Mouse (Mus musculus) thymus, adult 2 months (tissue): ENCODE measurements around the gene Lrrc74b. TPM values are rescaled to one million over a fixed set of nuclear protein-coding genes. Genes with fewer than 3 reads are reported as not detected.

Experiments used
- DNase-seq: peaks from one replicate; pipeline ENCODE4 v3.0.0; 2021
- H3K27ac ChIP-seq: fragments of 200-500 bp; 2 replicates; pipeline ENCODE4 v1.5.1; 2012; ENCODE audit warnings: low read length, control low read depth; ENCODE audit not compliant: control insufficient read depth, insufficient read depth
- H3K27me3 ChIP-seq: fragments of 200-500 bp; 2 replicates; pipeline ENCODE4 v1.6.1; 2012; ENCODE audit warnings: mild to moderate bottlenecking, low read length, moderate library complexity, mixed read lengths; ENCODE audit not compliant: control insufficient read depth, insufficient read depth
- H3K36me3 ChIP-seq: fragments of 200-500 bp; 2 replicates; pipeline ENCODE4 v1.6.1; 2012; ENCODE audit warnings: mild to moderate bottlenecking, low read length, moderate library complexity; ENCODE audit not compliant: control insufficient read depth, insufficient read depth
- H3K4me1 ChIP-seq: fragments of 200-500 bp; replicated peaks from 2 replicates; pipeline ENCODE4 v1.6.1; 2012; ENCODE audit warnings: low read length; ENCODE audit not compliant: control insufficient read depth, insufficient read depth
- H3K4me3 ChIP-seq: fragments of 200-500 bp; 2 replicates; pipeline ENCODE4 v1.5.1; 2012; ENCODE audit warnings: mild to moderate bottlenecking, low read length, control low read depth, moderate library complexity; ENCODE audit not compliant: control insufficient read depth, insufficient read depth
- CTCF ChIP-seq: fragments of 200-500 bp; IDR thresholded peaks from 2 replicates; pipeline ENCODE4 v1.5.1; 2012; ENCODE audit warnings: mild to moderate bottlenecking, control low read depth, low read length, moderate library complexity, borderline replicate concordance; ENCODE audit not compliant: control insufficient read depth, poor library complexity, insufficient read depth; ENCODE audit errors: extremely low read depth
- POLR2A ChIP-seq: fragments of 200-500 bp; IDR thresholded peaks from 2 replicates; pipeline ENCODE4 v1.6.1; 2012; ENCODE audit warnings: mild to moderate bottlenecking, low read length, control low read depth, moderate library complexity; ENCODE audit not compliant: control insufficient read depth, poor library complexity, insufficient read depth; ENCODE audit errors: extremely low read depth
- WGBS: fragments of 180-500 bp; shearing (Covaris S2); methylation state at CpG from one replicate; pipeline ENCODE4 v1.1.7; 2018; 5-methylcytosine and 5-hydroxymethylcytosine counted together
- polyA plus RNA-seq: library from polyadenylated mRNA; depleted of rRNA; stranded (reverse); fragments of >200 nt; gene quantifications from 2 replicates; pipeline ENCODE4 v1.2.3, GENCODE M21; 2012; rRNA removed

Lrrc74b gene
- 0.10 and 0.11 TPM in 2 replicates for polyA plus RNA-seq

GRCm38 (mm10) chr16:17561128-17561750 lies at the start of gene Lrrc74b:
Gene Lrrc74b, minus strand, starts transcription at chr16:17561247.
- peaks cover 7% of the 10 kb centered on the region; the same call in 1 of the 2 replicates for H3K27me3 ChIP-seq
- 14% methylated on average over 22 of the region's 22 CpGs for WGBS
- no peak for DNase-seq
- TF ChIP-seq POLR2A: no peak
- peaks cover 4% of the 10 kb centered on the region for H3K4me1 ChIP-seq
- no peak within 1 kb of the TSS for H3K27ac ChIP-seq
- no peak within 1 kb of the TSS for H3K4me3 ChIP-seq
- H3K36me3 ChIP-seq: no peaks in the 10 kb centered on the region

GRCm38 (mm10) chr16:17605684-17606083 lies 44.6 kb upstream of the Lrrc74b start:
- no peaks in the 10 kb centered on the region for H3K4me1 ChIP-seq
- DNase-seq: no peak
- TF ChIP-seq POLR2A: no peak
- TF ChIP-seq CTCF: no peak
- no peaks in the 10 kb centered on the region for H3K36me3 ChIP-seq
- 87% methylated on average over 5 of the region's 5 CpGs for WGBS
- no peak overlapping the region for H3K4me3 ChIP-seq
- H3K27me3 ChIP-seq: no peaks in the 10 kb centered on the region
- no peak overlapping the region for H3K27ac ChIP-seq

- H3K27me3 ChIP-seq: no peaks in the 10 kb centered on the region
- H3K36me3 ChIP-seq: no peaks in the 10 kb centered on the region
- H3K27ac ChIP-seq: no peak overlapping the region
- H3K4me3 ChIP-seq: no peak overlapping the region
- TF ChIP-seq CTCF (no peak), POLR2A (no peak)
- H3K4me1 ChIP-seq: no peaks in the 10 kb centered on the region
- WGBS: 80% methylated on average over 4 of the region's 4 CpGs
- no peak for DNase-seq
These were observed 43.9 kb upstream of the Lrrc74b start for GRCm38 (mm10) chr16:17604941-17605340.

GRCm38 (mm10) chr16:17600944-17601562 lies 40.0 kb upstream of the Lrrc74b start:
- H3K4me1 ChIP-seq: no peaks in the 10 kb centered on the region
- no peak for TF ChIP-seq CTCF
- no peak for TF ChIP-seq POLR2A
- no peaks in the 10 kb centered on the region for H3K36me3 ChIP-seq
- no peak overlapping the region for H3K4me3 ChIP-seq
- no peak for DNase-seq
- no peak overlapping the region for H3K27ac ChIP-seq
- WGBS: 64% methylated on average over 3 of the region's 3 CpGs
- H3K27me3 ChIP-seq: no peaks in the 10 kb centered on the region

DNA sequence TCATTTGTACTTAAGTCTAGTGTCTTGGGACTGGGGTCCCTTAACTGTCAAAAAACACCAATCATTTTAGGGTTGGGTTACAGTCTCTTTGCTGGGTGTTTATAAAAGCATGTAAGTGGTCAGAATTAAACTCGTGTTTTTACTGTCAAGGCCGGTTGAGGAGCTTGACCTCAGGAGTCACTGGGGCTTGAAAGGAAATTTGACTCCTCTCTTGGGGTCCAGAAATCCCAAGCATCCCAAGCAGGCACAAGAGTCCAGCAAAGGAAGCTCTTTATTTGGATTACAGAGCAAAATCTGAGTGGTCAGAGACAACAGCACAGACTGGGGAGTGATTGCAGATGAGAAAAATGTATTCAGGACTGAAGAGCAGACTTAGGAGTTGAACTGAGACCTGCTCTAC lies 29.7 kb upstream of the Lrrc74b start:
- Histone ChIP-seq H3K4me1 (no peaks in the 10 kb centered on the region), H3K36me3 (no peaks in the 10 kb centered on the region), H3K27ac (no peak overlapping the region), H3K4me3 (no peak overlapping the region), H3K27me3 (no peaks in the 10 kb centered on the region)
- DNase-seq: no peak
- TF ChIP-seq CTCF: no peak
- TF ChIP-seq POLR2A: no peak
- 70% methylated on average over 2 of the region's 2 CpGs for WGBS

DNA sequence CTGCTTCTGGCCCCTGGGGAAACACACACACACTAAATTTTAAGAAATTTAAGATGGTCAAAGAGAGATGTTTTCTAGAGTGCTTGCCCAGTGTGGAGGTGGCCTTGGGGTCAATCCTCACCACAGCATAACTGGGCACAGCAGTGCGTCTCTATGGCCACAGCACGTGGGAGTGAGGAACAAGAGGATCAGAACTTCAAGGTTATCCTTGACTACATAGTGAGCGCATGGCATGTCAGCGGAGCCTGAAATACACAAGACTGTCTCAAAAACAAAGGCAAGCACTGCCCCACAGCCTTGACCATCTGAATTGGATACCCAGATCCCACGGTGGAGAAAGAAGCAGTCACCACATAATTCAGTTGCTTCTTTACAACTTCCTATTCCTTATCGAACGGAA lies 23.5 kb upstream of the Lrrc74b start:
- no peak for DNase-seq
- no peaks in the 10 kb centered on the region for H3K4me1 ChIP-seq
- no peak overlapping the region for H3K4me3 ChIP-seq
- TF ChIP-seq POLR2A: no peak
- TF ChIP-seq CTCF: no peak
- no peak overlapping the region for H3K27ac ChIP-seq
- H3K36me3 ChIP-seq: no peaks in the 10 kb centered on the region
- 92% methylated on average over 7 of the region's 7 CpGs for WGBS
- H3K27me3 ChIP-seq: no peaks in the 10 kb centered on the region
